Comparison of ENCODE assay signal across 8 mouse cellular contexts in the genomic region with DNA sequence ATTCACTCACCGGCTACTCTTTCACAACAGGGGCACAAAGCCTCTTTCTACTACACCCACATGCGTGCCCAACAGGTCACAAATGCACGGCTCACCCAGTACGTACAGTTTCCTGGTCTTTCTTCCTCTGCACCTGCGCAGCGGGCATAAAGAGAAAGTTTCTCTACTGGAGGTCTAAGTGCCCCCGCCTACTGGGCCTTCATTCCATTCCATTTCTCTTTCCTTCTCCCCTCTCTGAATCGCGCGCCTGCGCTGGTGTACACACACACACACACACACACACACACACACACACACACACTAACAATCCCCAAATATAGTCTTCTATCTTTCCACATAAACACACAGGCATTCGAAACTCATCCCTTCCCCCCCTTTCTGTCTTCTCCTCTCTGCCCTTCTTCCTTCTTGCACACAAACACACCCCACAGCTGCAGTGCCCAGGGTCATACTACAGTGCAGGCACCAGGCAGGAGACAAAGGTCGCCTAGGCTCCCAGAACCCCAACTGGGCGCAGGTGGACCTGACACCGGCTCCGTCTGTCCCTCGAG. TPM values are rescaled to one million over a fixed set of nuclear protein-coding genes. Genes with fewer than 3 reads are reported as not detected.
DNase-seq lines count a peak whose midpoint lies in the region; ATAC-seq and TF ChIP-seq lines count a peak whose summit lies in the region.

No protein-coding gene starts in this region.

- peak overlapping the region; percentile 69 for H3K9ac ChIP-seq in kidney, postnatal 0 days (ENCODE audit: low read depth, low read length)
- H3K9ac ChIP-seq in stomach, embryonic 14.5 days (replicated peaks; ENCODE audit: low read depth, low read length) = 0 out of 2 replicates have a peak overlapping the region, but pooled peaks have one; percentile 15

- H3K4me1 ChIP-seq in forebrain, embryonic 10.5 days = peaks cover 53% of the 10 kb centered on the region
- H3K4me1 ChIP-seq in kidney, postnatal 0 days (replicated peaks; ENCODE audit: insufficient read depth, low read length) = peaks cover 36% of the 10 kb centered on the region
- peaks cover 34% of the 10 kb centered on the region for H3K4me1 ChIP-seq in stomach, embryonic 14.5 days (ENCODE audit: control insufficient read depth, insufficient read depth, low read length)

- H3K27me3 ChIP-seq in forebrain, embryonic 10.5 days (ENCODE audit: poor library complexity, severe bottlenecking) = peaks cover 12% of the 10 kb centered on the region
- H3K27me3 ChIP-seq in kidney, postnatal 0 days (ENCODE audit: insufficient read depth, low read length) = no peaks in the 10 kb centered on the region
- no peaks in the 10 kb centered on the region for H3K27me3 ChIP-seq in stomach, embryonic 14.5 days (ENCODE audit: control insufficient read depth, insufficient read depth, low read length)

- no peak for TF ChIP-seq CTCF in kidney, postnatal 0 days (IDR thresholded peaks at IDR 0.05; ENCODE audit: low read depth)

- H3K4me3 ChIP-seq in forebrain, embryonic 10.5 days = peak overlapping the region; percentile 77
- H3K4me3 ChIP-seq in kidney, postnatal 0 days (replicated peaks; ENCODE audit: low read depth, low read length) = peak overlapping the region; percentile 60
- peak overlapping the region; percentile 51 for H3K4me3 ChIP-seq in macrophage (ENCODE audit: inconsistent target)
- H3K4me3 ChIP-seq in stomach, embryonic 14.5 days (ENCODE audit: low read depth, low read length) = peak overlapping the region; percentile 59

- H3K36me3 ChIP-seq in forebrain, embryonic 10.5 days (replicated peaks) = no peaks in the 10 kb centered on the region
- no peaks in the 10 kb centered on the region for H3K36me3 ChIP-seq in kidney, postnatal 0 days (ENCODE audit: insufficient read depth, low read length)
- H3K36me3 ChIP-seq in macrophage (ENCODE audit: inconsistent target) = no peaks in the 10 kb centered on the region
- H3K36me3 ChIP-seq in stomach, embryonic 14.5 days (ENCODE audit: control insufficient read depth, insufficient read depth, low read length) = no peaks in the 10 kb centered on the region

- no peaks in the 10 kb centered on the region; the same call in 1 of the 2 replicates for H3K79me2 ChIP-seq in macrophage (ENCODE audit: inconsistent target)

- peak overlapping the region; percentile 87 for H3K27ac ChIP-seq in forebrain, embryonic 10.5 days
- H3K27ac ChIP-seq in kidney, postnatal 0 days = peak overlapping the region; percentile 67
- no peak overlapping the region for H3K27ac ChIP-seq in macrophage
- peak overlapping the region; percentile 11 for H3K27ac ChIP-seq in stomach, embryonic 14.5 days (ENCODE audit: low read length)

- no peaks in the 10 kb centered on the region for H3K9me3 ChIP-seq in forebrain, embryonic 10.5 days
- no peaks in the 10 kb centered on the region for H3K9me3 ChIP-seq in kidney, postnatal 0 days (replicated peaks; ENCODE audit: low read length)
- H3K9me3 ChIP-seq in stomach, embryonic 14.5 days (ENCODE audit: control insufficient read depth, low read depth, low read length) = no peaks in the 10 kb centered on the region

- peak; percentile 33 for DNase-seq in adrenal gland, postnatal 25 days
- no peak for DNase-seq in adrenal gland, postnatal 10 days
- peak; percentile 53 to 61 for DNase-seq in CD8-positive naive resting alpha-beta T cell, adult 2 months (ENCODE audit: low read depth in 2 of 2, low spot score in 2 of 2)
- peak; percentile 21 for DNase-seq in forebrain, embryonic 10.5 days (ENCODE audit: extremely low spot score, low spot score)
- no peak for DNase-seq in kidney, postnatal 0 days (ENCODE audit: low spot score)
- no peak for DNase-seq in adrenal gland, adult 2 months

- WGBS in forebrain, embryonic 10.5 days = 16% methylated on average over 17 of the region's 17 CpGs
- 10% methylated on average over 16 of the region's 17 CpGs for WGBS in kidney, postnatal 0 days
- WGBS in macrophage (ENCODE audit: missing documents) = 5% methylated on average over 17 of the region's 17 CpGs
- 8% methylated on average over 17 of the region's 17 CpGs for WGBS in stomach, embryonic 14.5 days

- ATAC-seq in kidney, postnatal 0 days (replicated peaks; ENCODE audit: low FRiP score, low read depth) = peak; percentile 66
- peak; percentile 65 for ATAC-seq in stomach, embryonic 14.5 days (ENCODE audit: insufficient number of reproducible peaks, insufficient read depth, low FRiP score, low read depth)

- H3K4me2 ChIP-seq in kidney, postnatal 0 days (ENCODE audit: low read length) = peak overlapping the region; percentile 91
- peak overlapping the region; percentile 90 for H3K4me2 ChIP-seq in stomach, embryonic 14.5 days (replicated peaks; ENCODE audit: low read depth, low read length)

RNA-seq across cellular contexts. Expression of gene Ece1, which starts 0.5 kb away (rescaled TPM):
- 264 and 285 TPM in 2 replicates for total RNA-seq in adrenal gland, postnatal 25 days (2021)
- 100 to 1,000 TPM; 183 to 188 TPM for total RNA-seq in adrenal gland, postnatal 10 days (2021)
- 27.5 and 28.6 TPM in 2 replicates for polyA plus RNA-seq in forebrain, embryonic 10.5 days (2016; fragmentation: Nextera tagmentation; extraction: Ambion mirVana)
- 36.1 and 40.8 TPM in 2 replicates for polyA plus RNA-seq in kidney, postnatal 0 days (2015; fragmentation: Nextera tagmentation; extraction: Ambion mirVana)
- total RNA-seq in macrophage (2018; cell fraction: chromatin; rRNA removed) = 100 to 1,000 TPM in 1 of 26 experiments, 10 to 100 TPM in 20, 1 to 10 TPM in 5; 4.7 to 106 (median 17.9) TPM
- total RNA-seq in macrophage (2018; cell fraction: cytosol; rRNA removed) = 10 to 100 TPM; 20.8 to 88.6 (median 41.4) TPM
- total RNA-seq in macrophage (2018; cell fraction: nucleus; rRNA removed) = 100 to 1,000 TPM in 1 of 26 experiments, 10 to 100 TPM in 25; 26.0 to 107 (median 46.3) TPM
- 31.0 to 41.6 TPM (median 31.7 TPM) in 3 replicates for polyA plus RNA-seq in macrophage (2018)
- 80.6 and 83.2 TPM in 2 replicates for polyA plus RNA-seq in stomach, embryonic 14.5 days (2014; fragmentation: Nextera tagmentation; extraction: Ambion mirVana)
- 100 to 1,000 TPM; 228 to 424 TPM for total RNA-seq in adrenal gland, adult 2 months (2021)
- polyA plus RNA-seq in adrenal gland, adult 2 months (2012; rRNA removed) = 50.0 and 414 TPM in 2 replicates

Comparison
In these comparisons a context has a peak if more than half of its experiments do, and no peak if none do; other contexts are left out.
1. DNase-seq: peak in adrenal gland, postnatal 25 days (single experiment), CD8-positive naive resting alpha-beta T cell, adult 2 months (2 of 2) and forebrain, embryonic 10.5 days (single experiment); none in adrenal gland, postnatal 10 days (single experiment), kidney, postnatal 0 days (single experiment) and adrenal gland, adult 2 months (single experiment).
2. Peak in every context shown above with its lines, with median percentiles within 50 percentile points of each other: H3K4me3 ChIP-seq.